Mouse (Mus musculus): Measurements from ENCODE around the gene Spib. TPM values are rescaled to one million over a fixed set of nuclear protein-coding genes. Genes with fewer than 3 reads are reported as not detected.
A peak's percentile ranks its signal among the peaks of the same experiment; 100 is the strongest.

Spib gene
- polyA plus RNA-seq, 1 experiment: 0.41 TPM

- peak; percentile 16 for DNase-seq (ENCODE audit: low spot score)
Observed at GRCm38 (mm10) chr7:44486927-44487575, 44.8 kb downstream of the Spib start.

DNA sequence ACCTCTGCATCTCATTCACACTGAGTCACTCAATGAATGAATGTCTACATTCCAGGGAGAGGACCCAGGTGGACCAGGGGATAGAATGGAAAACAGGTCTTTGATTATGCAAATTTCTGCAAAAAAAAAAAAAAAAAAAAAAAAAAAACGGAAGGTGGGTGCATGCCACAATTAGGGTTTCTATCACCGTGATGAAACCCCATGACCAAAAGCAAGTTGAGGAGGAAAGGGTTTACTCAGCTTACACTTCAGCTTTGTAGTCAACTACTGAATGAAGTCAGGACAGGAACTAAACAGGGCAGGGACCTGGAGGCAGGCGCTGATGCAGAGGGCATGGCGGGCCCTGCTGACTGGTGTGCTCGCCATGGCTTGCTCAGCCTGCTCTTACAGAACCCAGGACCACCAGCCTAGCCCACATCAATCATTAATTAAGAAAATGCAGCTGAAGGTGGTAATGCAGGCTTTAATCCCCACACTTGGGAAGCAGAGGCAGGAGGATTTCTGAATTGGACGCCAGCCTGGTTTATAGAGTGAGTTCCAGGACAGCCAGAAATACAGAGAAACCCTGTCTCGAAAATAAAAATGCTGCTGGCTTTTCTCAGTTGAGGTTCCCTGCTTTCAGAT is 46.2 kb downstream of the Spib start:
- no peak for DNase-seq (ENCODE audit: low spot score)

- peak; percentile 49 for DNase-seq (ENCODE audit: low spot score)
Observed at GRCm38 (mm10) chr7:44484841-44485571, 46.9 kb downstream of the Spib start.

DNA sequence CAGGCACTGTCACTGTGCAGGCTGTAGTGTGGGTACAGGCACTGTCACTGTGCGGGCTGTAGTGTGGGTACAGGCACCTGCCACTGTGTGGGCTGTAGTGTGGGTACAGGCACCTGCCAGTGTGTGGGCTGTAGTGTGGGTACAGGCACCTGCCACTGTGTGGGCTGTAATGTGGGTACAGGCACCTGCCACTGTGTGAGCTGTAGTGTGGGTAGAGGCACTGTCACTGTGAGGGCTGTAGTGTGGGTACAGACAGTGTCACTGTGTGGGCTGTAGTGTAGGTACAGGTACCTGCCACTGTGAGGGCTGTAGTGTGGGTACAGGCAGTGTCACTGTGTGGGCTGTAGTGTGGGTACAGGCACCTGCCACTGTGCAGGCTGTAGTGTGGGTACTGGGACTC is 47.8 kb downstream of the Spib start:
- DNase-seq (ENCODE audit: low spot score): no peak

DNA sequence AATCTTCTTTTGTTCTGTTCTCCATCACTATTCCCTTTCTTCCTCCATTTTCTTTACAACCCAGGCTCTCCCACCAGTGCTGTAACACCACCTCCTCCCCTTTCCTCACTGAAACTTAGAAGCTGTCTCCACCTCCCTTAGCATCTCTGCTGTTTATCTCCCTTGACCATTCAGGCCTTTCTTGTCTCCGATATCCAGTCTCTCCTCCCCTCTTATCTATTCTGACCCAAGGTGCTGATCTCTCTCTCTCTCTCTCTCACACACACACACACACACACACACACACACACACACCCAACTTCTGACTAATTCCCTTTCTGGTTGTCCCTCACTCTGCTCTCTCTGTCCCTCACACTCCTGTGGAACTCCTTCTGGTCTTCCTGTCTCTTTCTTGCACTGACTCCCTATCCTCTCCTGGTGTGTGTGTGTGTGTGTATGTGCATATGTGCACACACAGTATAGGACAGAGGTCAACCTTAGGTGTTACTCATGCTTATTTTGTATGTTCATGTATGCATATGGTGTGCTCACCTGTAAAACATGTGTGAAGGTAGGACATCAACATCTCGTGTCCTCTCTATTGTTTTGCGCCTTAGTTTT is 48.9 kb downstream of the Spib start:
- DNase-seq (ENCODE audit: low spot score): no peak

Other genes starting within 250 kb of the Spib start
- gene Clec11a, start 225.2 kb downstream of the Spib start, polyA plus RNA-seq (2012; rRNA removed): 17.2 and 19.7 TPM in 2 replicates
- gene Shank1, start 221.8 kb downstream of the Spib start, polyA plus RNA-seq (2012; rRNA removed): 0.85 and 1.9 TPM in 2 replicates
- gene Syt3, start 148.0 kb downstream of the Spib start, polyA plus RNA-seq (2012; rRNA removed): 4.1 and 4.3 TPM in 2 replicates
- gene 1700008O03Rik, start 146.3 kb downstream of the Spib start, polyA plus RNA-seq (2012; rRNA removed): 1.4 and 1.5 TPM in 2 replicates
- gene Lrrc4b, start 103.1 kb downstream of the Spib start, polyA plus RNA-seq (2012; rRNA removed): 1.7 and 2.3 TPM in 2 replicates
- 0.10 and 0.22 TPM in 2 replicates for gene Aspdh, start 66.7 kb downstream of the Spib start, polyA plus RNA-seq (2012; rRNA removed)
- 85.0 and 110 TPM in 2 replicates for gene Josd2, start 64.1 kb downstream of the Spib start, polyA plus RNA-seq (2012; rRNA removed)
- 127 TPM in 2 replicates for gene Emc10, start 35.5 kb downstream of the Spib start, polyA plus RNA-seq (2012; rRNA removed)
- gene Fam71e1, start 35.5 kb downstream of the Spib start, polyA plus RNA-seq (2012; rRNA removed): 10.0 and 12.5 TPM in 2 replicates
- 0.63 and 0.69 TPM in 2 replicates for gene Mybpc2, start 7.4 kb downstream of the Spib start, polyA plus RNA-seq (2012; rRNA removed)
- gene Pold1, start 16.8 kb upstream of the Spib start, polyA plus RNA-seq (2012; rRNA removed): 15.8 and 19.7 TPM in 2 replicates
- 89.0 and 106 TPM in 2 replicates for gene Nr1h2, start 21.9 kb upstream of the Spib start, polyA plus RNA-seq (2012; rRNA removed)
- gene Napsa, start 40.3 kb upstream of the Spib start, polyA plus RNA-seq (2012; rRNA removed): 5.3 TPM in 2 replicates
- gene Kcnc3, start 58.6 kb upstream of the Spib start, polyA plus RNA-seq (2012; rRNA removed): 0.43 and 1.1 TPM in 2 replicates
- 8.7 and 16.9 TPM in 2 replicates for gene Myh14, start 138.8 kb upstream of the Spib start, polyA plus RNA-seq (2012; rRNA removed)
- gene Izumo2, start 176.7 kb upstream of the Spib start, polyA plus RNA-seq (2012; rRNA removed): not detected in 2 replicates
- gene Vrk3, start 216.3 kb upstream of the Spib start, polyA plus RNA-seq (2012; rRNA removed): 29.9 and 36.3 TPM in 2 replicates
- 0.32 and 0.41 TPM in 2 replicates for gene Zfp473, start 219.0 kb upstream of the Spib start, polyA plus RNA-seq (2012; rRNA removed)

Measured in urinary bladder, adult 2 months (tissue).